Mouse (Mus musculus) cerebral cortex, adult 2 months (tissue): ENCODE results near the gene Pde4d.

Experiments
- WGBS: fragments of 180-500 bp; shearing (Covaris S2); methylation state at CpG from one replicate; pipeline ENCODE4 v1.1.7; 2018; 5-methylcytosine and 5-hydroxymethylcytosine counted together

The Pde4d gene

DNA sequence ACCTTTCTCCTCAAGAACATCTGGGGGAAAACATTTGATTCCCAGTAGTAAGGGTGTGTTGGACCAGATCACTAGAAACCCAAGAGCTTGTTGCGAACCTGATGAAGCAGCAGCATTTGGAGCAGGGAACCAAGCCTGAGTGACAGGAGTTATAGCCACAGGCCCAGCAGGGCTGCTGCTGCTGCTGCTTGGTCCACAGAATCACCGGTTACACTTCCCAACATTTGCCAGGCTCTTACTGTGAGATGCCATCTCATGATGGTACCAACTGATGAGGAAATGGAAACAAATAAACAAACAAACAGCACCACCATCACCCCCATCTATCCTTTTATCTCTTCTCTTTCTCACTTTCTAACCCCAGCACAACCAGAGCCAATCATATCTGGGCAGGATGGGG is 979.8 kb downstream of the Pde4d start:
- WGBS, result 91% methylated on average over 2 of the region's 2 CpGs

DNA sequence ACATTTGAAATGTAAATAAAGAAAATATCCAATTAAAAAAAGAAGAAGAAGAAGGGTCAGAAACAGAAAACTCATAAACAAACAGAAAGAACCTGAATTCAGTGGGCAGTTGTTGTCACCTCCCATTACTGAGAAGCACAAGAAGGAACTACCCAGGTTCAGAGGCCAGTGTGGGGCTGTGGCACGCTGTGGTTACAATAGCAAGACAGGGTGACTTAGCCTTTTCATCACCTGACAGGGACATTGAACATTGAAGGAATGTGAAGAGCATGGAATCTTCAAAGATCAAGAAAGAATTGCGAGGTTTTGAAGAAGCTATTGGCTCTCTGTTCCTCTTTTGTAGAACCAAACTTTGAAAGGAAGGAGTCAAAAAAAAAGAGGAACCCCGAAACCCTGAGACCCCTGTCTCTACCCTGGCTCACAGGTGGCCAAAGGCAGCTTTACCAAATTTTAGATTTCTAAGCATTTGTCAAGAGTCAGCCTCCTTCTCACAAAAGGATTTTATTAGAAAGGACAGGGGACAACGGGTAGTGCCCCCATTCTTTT is 987.6 kb downstream of the Pde4d start:
- WGBS, result 77% methylated on average over 4 of the region's 4 CpGs

GRCm38 (mm10) chr13:109439436-109440161 is 989.9 kb downstream of the Pde4d start:
- 89% methylated on average over 5 of the region's 5 CpGs for WGBS

DNA sequence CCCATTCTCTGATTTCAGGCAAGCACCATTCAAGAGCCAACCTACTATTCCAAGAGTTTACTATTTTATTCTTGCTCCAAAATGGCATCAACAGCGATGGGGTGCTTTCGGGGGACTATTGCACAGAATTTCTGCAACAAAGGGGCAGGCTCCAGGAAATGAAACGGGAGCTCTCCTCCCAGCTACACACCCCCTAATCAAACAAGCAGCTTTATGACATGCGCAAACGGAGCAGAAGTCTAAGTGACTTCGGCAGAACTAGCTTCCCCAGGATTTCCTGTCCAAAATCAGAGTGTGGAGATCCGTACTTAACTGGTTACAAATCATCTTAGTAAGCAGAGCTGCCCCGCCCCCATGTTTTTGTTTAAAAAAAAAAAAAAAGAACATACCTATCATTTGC is 990.6 kb downstream of the Pde4d start:
- WGBS, result under 1% methylated on average over 8 of the region's 8 CpGs

- WGBS, result 1% methylated on average over 12 of the region's 12 CpGs
Measured at GRCm38 (mm10) chr13:109440881-109441280, 991.1 kb downstream of the Pde4d start.

DNA sequence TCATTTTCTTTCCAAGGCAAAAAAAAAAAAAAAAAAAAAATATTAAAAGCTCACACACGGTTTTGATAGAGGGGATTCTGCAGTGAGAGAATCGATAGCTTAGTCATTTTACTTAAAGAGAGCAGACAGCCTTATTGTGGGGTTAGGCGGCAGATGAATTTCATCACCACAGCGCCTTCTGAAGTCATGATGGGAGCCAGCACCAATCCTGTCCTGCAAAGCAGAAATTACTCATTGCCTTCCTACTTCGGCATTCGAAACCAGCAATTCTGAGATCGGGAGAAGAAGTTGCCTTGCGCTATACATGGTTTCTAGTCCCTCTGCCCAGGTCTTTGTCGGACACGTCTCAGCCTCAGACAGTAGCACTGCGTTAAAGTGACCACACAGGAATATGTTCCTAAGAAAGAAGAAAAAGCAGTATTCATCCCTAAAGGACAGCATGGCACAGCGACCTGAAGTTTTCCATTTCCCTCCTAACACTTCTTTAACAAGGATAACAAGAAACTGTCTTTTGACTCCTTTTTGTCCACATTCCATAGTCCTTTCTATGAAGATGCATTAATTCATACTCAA is 991.7 kb downstream of the Pde4d start:
- 8% methylated on average over 12 of the region's 12 CpGs for WGBS

GRCm38 (mm10) chr13:109446138-109446537 is 996.4 kb downstream of the Pde4d start:
- WGBS, result 73% methylated on average over 7 of the region's 7 CpGs

DNA sequence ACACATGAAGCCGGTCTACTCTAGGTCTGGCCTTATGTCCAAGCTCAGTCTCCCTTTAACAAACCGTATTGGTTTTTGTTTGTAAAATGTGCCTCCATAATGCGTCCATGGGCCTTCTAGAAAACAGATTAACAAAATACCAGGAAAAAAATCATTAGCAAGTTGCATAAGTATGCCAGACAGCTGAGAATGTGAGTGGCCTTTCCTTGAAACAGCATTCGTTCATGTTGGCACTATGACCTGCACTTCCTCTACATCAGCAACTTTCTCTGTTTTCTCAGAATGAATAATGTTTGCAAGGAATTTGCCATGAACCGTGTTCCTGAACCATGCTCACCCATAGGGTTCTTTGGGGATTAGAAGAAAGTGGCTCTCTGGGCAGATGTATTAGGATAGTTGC is 998.4 kb downstream of the Pde4d start:
- 93% methylated on average over 5 of the region's 5 CpGs for WGBS

DNA sequence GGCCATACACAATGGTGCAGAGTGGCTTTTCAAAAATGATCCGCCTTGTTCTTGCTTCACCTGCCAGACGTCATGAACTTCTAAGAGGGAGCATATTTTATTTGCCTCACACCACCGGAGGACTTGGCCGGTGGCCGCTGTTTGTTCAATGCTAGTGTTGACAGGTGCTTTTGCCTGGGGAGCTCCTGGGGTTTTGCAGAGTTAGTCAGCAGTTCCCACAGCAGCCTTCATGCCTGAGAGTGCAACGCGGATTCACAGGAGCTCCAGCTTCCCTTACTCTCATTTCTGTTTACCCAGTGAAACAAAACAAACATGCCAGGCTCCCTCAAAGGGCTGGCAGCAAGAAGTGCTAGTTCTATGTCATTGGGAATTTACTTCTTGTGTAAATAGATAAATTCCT is 1031.7 kb downstream of the Pde4d start:
- WGBS, result 48% methylated on average over 7 of the region's 7 CpGs

- 82% methylated on average over 6 of the region's 6 CpGs for WGBS
Measured at GRCm38 (mm10) chr13:109486166-109486565, 1036.4 kb downstream of the Pde4d start.

- WGBS, result 45% methylated on average over 2 of the region's 2 CpGs
Measured at GRCm38 (mm10) chr13:109487378-109487777, 1037.6 kb downstream of the Pde4d start.

GRCm38 (mm10) chr13:109490853-109491252 is 1041.1 kb downstream of the Pde4d start:
- 76% methylated on average over 2 of the region's 2 CpGs for WGBS

DNA sequence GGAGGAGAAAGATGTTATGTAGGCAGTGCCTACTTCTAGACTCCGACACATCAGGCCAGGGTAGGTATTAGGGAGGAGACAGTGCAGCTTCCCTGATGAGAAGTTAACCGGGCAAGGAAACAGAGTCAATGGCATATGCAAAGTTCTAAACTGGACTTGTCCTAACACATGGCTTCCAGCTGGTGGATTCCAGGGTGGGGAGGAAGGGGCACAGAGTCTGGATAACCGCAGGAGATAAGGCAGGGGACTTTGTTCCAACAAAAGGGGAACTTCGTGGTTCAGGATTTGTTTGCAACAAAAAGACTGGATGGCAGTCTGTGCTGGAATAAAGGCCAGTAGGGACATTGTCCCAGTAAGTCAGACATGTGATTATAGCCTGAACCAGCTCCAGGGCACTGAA is 1042.1 kb downstream of the Pde4d start:
- WGBS, result 67% methylated on average over 4 of the region's 4 CpGs

- WGBS, result 51% methylated on average over 9 of the region's 9 CpGs
Measured at GRCm38 (mm10) chr13:109500336-109500735, 1050.6 kb downstream of the Pde4d start.

DNA sequence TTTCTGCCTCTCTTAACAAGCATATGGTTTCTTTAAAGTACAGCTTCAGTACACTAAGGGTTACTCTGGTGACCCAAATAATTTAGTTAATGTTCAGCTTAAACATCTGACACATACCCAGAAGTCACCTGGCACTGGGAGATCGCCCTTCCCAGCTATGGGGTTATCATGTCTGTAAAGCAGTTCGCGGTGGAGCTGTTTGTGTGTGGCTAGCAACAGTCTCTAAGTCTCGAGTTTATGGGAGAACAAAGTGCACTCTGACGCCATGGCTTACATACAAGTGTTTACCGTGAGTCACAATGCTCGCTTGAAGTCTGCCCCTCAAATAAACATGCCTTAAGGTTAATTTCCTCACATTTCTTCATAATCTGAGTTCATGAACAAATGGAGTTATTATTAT is 1053.0 kb downstream of the Pde4d start:
- WGBS, result 84% methylated on average over 7 of the region's 7 CpGs

- WGBS, result 68% methylated on average over 7 of the region's 7 CpGs
Measured at GRCm38 (mm10) chr13:109506754-109507153, 1057.0 kb downstream of the Pde4d start.

DNA sequence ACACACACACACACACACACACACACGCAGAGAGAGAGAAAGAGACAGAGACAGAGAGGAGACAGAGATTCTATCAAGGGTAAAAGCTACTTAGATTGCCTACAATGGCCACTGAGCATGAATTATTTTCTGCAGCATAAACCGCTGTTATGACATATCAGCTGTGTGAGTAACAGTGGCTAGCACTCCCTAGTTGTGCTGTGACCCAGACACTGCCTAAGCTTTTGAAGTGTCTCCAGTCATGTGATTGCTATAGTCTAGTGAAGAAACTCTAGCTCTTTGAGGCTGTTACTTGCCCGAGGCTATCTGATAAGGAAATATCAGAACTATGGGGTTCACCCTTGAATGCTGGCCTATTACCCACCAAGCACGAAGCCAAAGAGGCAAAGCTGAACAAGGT is 1058.7 kb downstream of the Pde4d start:
- WGBS, result 92% methylated on average over 4 of the region's 4 CpGs

DNA sequence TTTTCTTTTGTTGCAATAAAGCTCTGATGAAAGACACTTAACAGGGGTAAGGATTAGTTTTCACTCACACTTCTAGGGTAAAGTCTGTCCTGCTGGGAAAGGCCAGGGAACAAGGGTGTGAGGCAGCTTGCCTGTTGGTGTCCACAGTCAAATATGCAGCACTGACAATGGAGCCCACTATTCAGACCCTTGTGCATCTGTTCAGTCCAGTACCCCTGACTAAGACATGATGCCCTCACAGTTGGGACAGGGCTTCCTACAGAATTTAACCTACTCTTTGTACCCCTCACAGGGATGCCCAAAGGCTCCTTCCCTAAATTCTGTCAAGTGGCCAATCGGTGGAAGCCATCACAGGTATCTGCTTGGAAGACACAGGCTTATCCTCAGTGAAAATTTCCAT is 1068.4 kb downstream of the Pde4d start:
- whole genome bisulfite sequencing, result 97% methylated on average over 1 of the region's 1 CpGs

GRCm38 (mm10) chr13:109519485-109519884 is 1069.7 kb downstream of the Pde4d start:
- 42% methylated on average over 3 of the region's 3 CpGs for WGBS

GRCm38 (mm10) chr13:109519966-109520646 is 1070.4 kb downstream of the Pde4d start:
- 88% methylated on average over 2 of the region's 2 CpGs for WGBS

DNA sequence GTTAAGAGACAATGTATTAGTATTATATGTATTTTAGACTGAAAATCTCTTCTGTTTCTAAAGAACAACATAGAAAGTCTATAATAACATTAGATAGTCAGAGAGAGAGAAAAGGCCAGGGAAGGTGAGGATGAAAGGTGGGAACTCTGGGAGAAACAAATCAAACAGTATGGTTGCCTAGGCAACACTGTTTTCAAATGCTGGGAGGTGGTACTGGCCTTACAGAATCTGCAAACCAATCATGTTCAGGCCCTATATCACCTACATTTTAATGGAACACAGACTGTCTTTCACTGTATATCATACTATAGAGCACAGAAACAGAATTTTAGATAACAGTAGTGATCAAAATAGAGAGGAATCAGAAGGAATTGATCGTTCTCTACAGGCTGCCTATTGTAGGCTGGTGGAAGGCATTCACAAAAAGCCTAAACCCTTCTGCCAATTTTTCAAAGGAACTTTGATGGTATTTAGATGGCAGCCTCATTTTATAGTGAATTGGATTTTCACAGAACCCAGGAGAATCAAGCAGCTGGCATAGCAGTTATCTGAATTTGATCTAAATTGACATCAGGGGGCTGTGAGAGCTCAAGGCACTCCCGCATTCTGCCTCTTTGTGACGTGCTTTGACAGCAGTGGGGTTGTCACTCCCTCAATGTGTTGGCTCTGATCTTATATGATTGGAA is 1084.2 kb downstream of the Pde4d start:
- 62% methylated on average over 3 of the region's 3 CpGs for WGBS

DNA sequence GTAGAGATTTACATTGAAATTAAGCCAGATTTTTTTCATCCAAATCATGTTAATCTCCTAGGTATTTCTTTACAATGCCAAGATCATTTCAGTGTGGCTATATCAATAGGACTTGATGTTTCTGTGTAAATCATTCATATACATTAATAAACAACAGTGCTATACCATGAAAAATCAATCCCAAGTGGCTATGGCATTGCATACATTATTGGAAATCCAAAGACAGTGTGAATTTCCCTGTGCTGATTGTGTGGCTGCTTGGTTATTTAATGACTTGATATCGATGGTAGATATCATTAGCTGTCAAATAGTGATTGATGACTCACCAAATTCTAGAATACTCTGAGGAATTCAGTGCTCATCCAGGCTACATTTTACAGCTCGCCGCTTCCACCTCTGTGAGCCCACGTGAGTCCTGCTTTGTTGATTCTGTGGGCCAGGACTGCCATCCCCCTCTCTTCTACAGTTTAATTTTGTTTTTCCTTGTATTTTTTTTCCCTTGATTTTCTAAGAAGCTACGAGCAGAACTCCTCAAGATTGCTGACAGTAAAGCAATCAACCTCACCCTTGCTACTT is 1085.0 kb downstream of the Pde4d start:
- WGBS, result 79% methylated on average over 5 of the region's 5 CpGs
